Mouse (Mus musculus): Measurements from ENCODE around the gene Prl4a1. TPM values are rescaled to one million over a fixed set of nuclear protein-coding genes. Genes with fewer than 3 reads are reported as not detected.
"Not testable (repeated sequence)": the region's sequence is repeated elsewhere in the genome, so short reads cannot be mapped to it uniquely, and the experiment has no call there.

The Prl4a1 gene
- total RNA-seq (2021) = not detected in 2 replicates
- long read RNA-seq = 0 reads

- no peak for DNase-seq
Observed at GRCm38 (mm10) chr13:28015912-28016311, at the start of gene Prl4a1. TSS of gene Prl4a1 (plus strand) at chr13:28016212.

- DNase-seq = no peak
Observed at GRCm38 (mm10) chr13:27972931-27973330, 43.1 kb upstream of the Prl4a1 start.

GRCm38 (mm10) chr13:27974281-27974680, 41.7 kb upstream of the Prl4a1 start:
- not testable (repeated sequence) for DNase-seq

- DNase-seq = no peak
Observed at GRCm38 (mm10) chr13:27977646-27978045, 38.4 kb upstream of the Prl4a1 start.

- not testable (repeated sequence) for DNase-seq
Observed at GRCm38 (mm10) chr13:27996557-27996956, 19.5 kb upstream of the Prl4a1 start.

- DNase-seq = no peak
Observed at GRCm38 (mm10) chr13:28029330-28029729, 13.3 kb downstream of the Prl4a1 start.

- no peak for DNase-seq
Observed at GRCm38 (mm10) chr13:28069315-28069714, 53.3 kb downstream of the Prl4a1 start.

Other genes starting within 250 kb of the Prl4a1 start
- gene Prl7c1, start 235.4 kb upstream of the Prl4a1 start, total RNA-seq (2021) = not detected in 2 replicates
- not detected in 2 replicates for gene Prl2a1, start 214.6 kb upstream of the Prl4a1 start, total RNA-seq (2021)
- gene Prl2c1, start 166.9 kb upstream of the Prl4a1 start, total RNA-seq (2021) = not detected in 2 replicates
- not detected in 2 replicates for gene Prl5a1, start 126.3 kb downstream of the Prl4a1 start, total RNA-seq (2021)
- 109 and 154 TPM in 2 replicates for gene Gm11361, start 241.3 kb downstream of the Prl4a1 start, total RNA-seq (2021)